ENCODE assay signal across 22 mouse cellular contexts in the genomic region with DNA sequence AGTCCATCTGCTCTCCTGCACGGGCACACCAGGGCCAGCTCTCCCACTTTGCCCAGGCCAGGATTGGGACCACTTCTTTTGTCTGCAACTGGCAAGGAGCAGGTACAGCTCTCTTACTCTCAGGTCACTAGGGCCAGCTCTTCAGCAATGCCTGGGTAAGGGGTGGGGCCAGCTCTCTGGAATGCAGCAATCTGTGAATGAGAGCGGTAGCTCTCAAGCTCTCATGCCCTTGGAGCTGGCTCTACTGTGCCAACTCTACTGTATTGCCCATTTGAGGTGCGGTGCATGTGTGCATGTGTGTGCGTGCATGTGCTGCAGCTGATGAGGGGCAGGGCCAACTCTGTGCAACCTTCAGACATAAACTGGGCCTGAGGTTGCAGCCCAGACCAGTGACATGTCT. TPM values are rescaled to one million over a fixed set of nuclear protein-coding genes. Genes with fewer than 3 reads are reported as not detected.
DNase-seq lines count a peak whose midpoint lies in the region; ATAC-seq and TF ChIP-seq lines count a peak whose summit lies in the region.
"Had no signal": no experiment of that assay in that cellular context is flagged by ENCODE, and none has a peak within 500 bp of the region (broad histone marks: within the 10 kb centered on the region; RNA-seq: fewer than 3 reads in every experiment).

No protein-coding gene starts in this region.

- TF ChIP-seq EP300 in heart, postnatal 0 days (IDR thresholded peaks at IDR 0.05; ENCODE audit: low read depth): no peak
- TF ChIP-seq EP300 in heart, adult 2 months (IDR thresholded peaks at IDR 0.05; ENCODE audit: insufficient read depth, low read depth, low read length): no peak

- 68% methylated on average over 4 of the region's 4 CpGs for WGBS in heart, postnatal 0 days
- WGBS in heart, adult 2 months: 71% methylated on average over 4 of the region's 4 CpGs
- WGBS in lung, embryonic 16.5 days: 73% methylated on average over 4 of the region's 4 CpGs

- no peak for TF ChIP-seq POLR2A in heart, adult 2 months (IDR thresholded peaks at IDR 0.05; ENCODE audit: insufficient read depth, low read depth, low read length)

- H3K9ac ChIP-seq in heart, postnatal 0 days (replicated peaks; ENCODE audit: low read depth, low read length): no peak overlapping the region
- H3K9ac ChIP-seq in heart, adult 2 months (ENCODE audit: low read depth, low read length): no peak overlapping the region
- H3K9ac ChIP-seq in lung, embryonic 16.5 days (ENCODE audit: low read length): no peak overlapping the region
- H3K9ac ChIP-seq: hindbrain, embryonic 14.5 days; kidney, embryonic 15.5 days; neural tube, embryonic 13.5 days had no signal

- H3K4me3 ChIP-seq in heart, postnatal 0 days (ENCODE audit: low read depth, low read length): no peak overlapping the region
- no peak overlapping the region for H3K4me3 ChIP-seq in heart, adult 2 months
- no peak overlapping the region for H3K4me3 ChIP-seq in lung, embryonic 16.5 days (ENCODE audit: low read length)
- no peak overlapping the region for H3K4me3 ChIP-seq in left cerebral cortex, adult 2 months
- H3K4me3 ChIP-seq: forebrain, embryonic 10.5 days; kidney, embryonic 15.5 days; myocyte; neural tube, embryonic 13.5 days had no signal

- intact Hi-C loops in heart, adult 2 months (cut with DNase I): no loop called here
- intact Hi-C loops in left cerebral cortex, adult 2 months (cut with DNase I): no loop called here

- H3K27me3 ChIP-seq in heart, postnatal 0 days (ENCODE audit: control insufficient read depth, insufficient read depth, low read length): no peaks in the 10 kb centered on the region
- H3K27me3 ChIP-seq in heart, adult 2 months (ENCODE audit: control insufficient read depth, insufficient read depth, low read length): no peaks in the 10 kb centered on the region
- no peaks in the 10 kb centered on the region for H3K27me3 ChIP-seq in lung, embryonic 16.5 days (ENCODE audit: control insufficient read depth, insufficient read depth, low read depth, low read length)
- H3K27me3 ChIP-seq: kidney, embryonic 15.5 days; neural tube, embryonic 13.5 days had no signal

- H3K27ac ChIP-seq in heart, postnatal 0 days (ENCODE audit: low read depth): no peak overlapping the region
- no peak overlapping the region for H3K27ac ChIP-seq in heart, adult 2 months
- no peak overlapping the region for H3K27ac ChIP-seq in lung, embryonic 16.5 days (ENCODE audit: low read length)
- H3K27ac ChIP-seq in left cerebral cortex, adult 2 months: no peak overlapping the region
- H3K27ac ChIP-seq: forebrain, embryonic 10.5 days; hindbrain, embryonic 14.5 days; kidney, embryonic 15.5 days; neural tube, embryonic 13.5 days had no signal

- H3K79me2 ChIP-seq in heart, adult 2 months (replicated peaks; ENCODE audit: control insufficient read depth, insufficient read depth, low read length): no peaks in the 10 kb centered on the region

- H3K36me3 ChIP-seq in heart, postnatal 0 days (replicated peaks; ENCODE audit: control insufficient read depth, insufficient read depth, low read length): no peaks in the 10 kb centered on the region
- H3K36me3 ChIP-seq in heart, adult 2 months (ENCODE audit: control insufficient read depth, insufficient read depth, low read length): no peaks in the 10 kb centered on the region
- H3K36me3 ChIP-seq in lung, embryonic 16.5 days (ENCODE audit: control insufficient read depth, insufficient read depth, low read length): no peaks in the 10 kb centered on the region
- H3K36me3 ChIP-seq: forebrain, embryonic 10.5 days; kidney, embryonic 15.5 days; neural tube, embryonic 13.5 days had no signal

- H3K4me1 ChIP-seq in heart, postnatal 0 days (ENCODE audit: control insufficient read depth, insufficient read depth): no peaks in the 10 kb centered on the region
- no peaks in the 10 kb centered on the region for H3K4me1 ChIP-seq in heart, adult 2 months (ENCODE audit: control insufficient read depth, insufficient read depth, low read length)
- H3K4me1 ChIP-seq in lung, embryonic 16.5 days (replicated peaks; ENCODE audit: control insufficient read depth, insufficient read depth, low read length): no peaks in the 10 kb centered on the region
- H3K4me1 ChIP-seq: forebrain, embryonic 10.5 days; kidney, embryonic 15.5 days had no signal

- ATAC-seq in heart, postnatal 0 days (ENCODE audit: insufficient read depth, low read depth): peak; percentile 24; the same call in 1 of the 2 replicates
- peak; percentile 91 for ATAC-seq in lung, embryonic 16.5 days (ENCODE audit: low read depth)
- ATAC-seq: forebrain, embryonic 16.5 days; inflammation-experienced regulatory T-cells, adult 6 months; midbrain, embryonic 16.5 days had no signal

- H3K9me3 ChIP-seq in heart, postnatal 0 days (replicated peaks; ENCODE audit: control insufficient read depth, low read length): no peaks in the 10 kb centered on the region
- H3K9me3 ChIP-seq in lung, embryonic 16.5 days (ENCODE audit: control insufficient read depth, low read length): no peaks in the 10 kb centered on the region
- H3K9me3 ChIP-seq: forebrain, embryonic 10.5 days; kidney, embryonic 15.5 days; neural tube, embryonic 13.5 days had no signal

- no peak overlapping the region for H3K4me2 ChIP-seq in heart, postnatal 0 days (ENCODE audit: low read depth, low read length)
- H3K4me2 ChIP-seq in lung, embryonic 16.5 days (ENCODE audit: low read depth, low read length): no peak overlapping the region
- H3K4me2 ChIP-seq: hindbrain, embryonic 14.5 days; kidney, embryonic 15.5 days; neural tube, embryonic 13.5 days had no signal

- TF ChIP-seq CTCF in heart, postnatal 0 days (IDR thresholded peaks at IDR 0.05; ENCODE audit: low read depth): no peak
- TF ChIP-seq CTCF in heart, adult 2 months (IDR thresholded peaks at IDR 0.05): no peak
- TF ChIP-seq CTCF in left cerebral cortex, adult 2 months (IDR thresholded peaks at IDR 0.05): no peak

- no peak for DNase-seq in heart, postnatal 0 days (ENCODE audit: low spot score)
- no peak for DNase-seq in heart, adult 2 months
- DNase-seq in lung, adult 18-20 months: peak; percentile 68 to 77
- peak; percentile 42 to 64 for DNase-seq in lung, postnatal 4 days
- no peak for DNase-seq in gastrocnemius, postnatal 25 days
- no peak for DNase-seq in left cerebral cortex, adult 2 months (ENCODE audit: extremely low spot score in 1 of 2, low spot score in 2 of 2)
- DNase-seq: adrenal gland, postnatal 25 days; cerebellum, adult 8-10 months; gastrocnemius, postnatal 36 days; kidney, postnatal 36 days; layer of hippocampus, adult 9-11 months; liver; thymus, postnatal 25 days had no signal

RNA-seq across cellular contexts. Expression of a gene that starts 11.0 kb away (rescaled TPM):
- 8.7 and 9.6 TPM in 2 replicates for total RNA-seq in heart, postnatal 0 days (2014; rRNA removed; ENCODE audit: low replicate concordance)
- polyA plus RNA-seq in heart, postnatal 0 days (2015; fragmentation: Nextera tagmentation; extraction: Ambion mirVana): 0.97 and 1.1 TPM in 2 replicates
- total RNA-seq in heart, adult 2 months (2021): 1 to 10 TPM; 1.2 to 2.2 TPM
- polyA plus RNA-seq in heart, adult 2 months (2012; rRNA removed): 2.0 and 3.2 TPM in 2 replicates
- 4.4 and 5.5 TPM in 2 replicates for polyA plus RNA-seq in lung, embryonic 16.5 days (2015; fragmentation: Nextera tagmentation; extraction: Ambion mirVana)
- total RNA-seq in gastrocnemius, postnatal 25 days (2021): 1 to 10 TPM; 1.2 to 1.3 TPM
- total RNA-seq in left cerebral cortex, adult 2 months (2021): 100 to 1,000 TPM; 128 to 135 TPM

RNA-seq across cellular contexts. Expression of a gene that starts 59.2 kb away (rescaled TPM):
- total RNA-seq in heart, postnatal 0 days (2014; rRNA removed; ENCODE audit: low replicate concordance): 31.2 and 36.5 TPM in 2 replicates
- polyA plus RNA-seq in heart, postnatal 0 days (2015; fragmentation: Nextera tagmentation; extraction: Ambion mirVana): 26.2 and 29.1 TPM in 2 replicates
- 1 to 10 TPM; 4.3 to 5.4 TPM for total RNA-seq in heart, adult 2 months (2021)
- polyA plus RNA-seq in heart, adult 2 months (2012; rRNA removed): 3.5 and 7.5 TPM in 2 replicates
- polyA plus RNA-seq in lung, embryonic 16.5 days (2015; fragmentation: Nextera tagmentation; extraction: Ambion mirVana): 157 and 165 TPM in 2 replicates
- 1 to 10 TPM; 2.3 to 3.0 TPM for total RNA-seq in gastrocnemius, postnatal 25 days (2021)
- 1 to 10 TPM; 1.9 to 3.4 TPM for total RNA-seq in left cerebral cortex, adult 2 months (2021)

Comparison
In these comparisons a context has a peak if more than half of its experiments do, and no peak if none do; other contexts are left out.
1. DNase-seq: peak in lung, adult 18-20 months (2 of 2) and lung, postnatal 4 days (2 of 2); none in heart, postnatal 0 days (single experiment), heart, adult 2 months (0 of 2), gastrocnemius, postnatal 25 days (single experiment) and left cerebral cortex, adult 2 months (0 of 2).
2. RNA of a gene that starts 11.0 kb away (total RNA-seq): 128 to 135 TPM in left cerebral cortex, adult 2 months; 8.7 to 9.6 TPM in heart, postnatal 0 days, 1.2 to 2.2 TPM in heart, adult 2 months and 1.2 to 1.3 TPM in gastrocnemius, postnatal 25 days; every median in the first group is over 10 times any median in the second.